ENCODE assay signal across 8 mouse cellular contexts in the genomic region with DNA sequence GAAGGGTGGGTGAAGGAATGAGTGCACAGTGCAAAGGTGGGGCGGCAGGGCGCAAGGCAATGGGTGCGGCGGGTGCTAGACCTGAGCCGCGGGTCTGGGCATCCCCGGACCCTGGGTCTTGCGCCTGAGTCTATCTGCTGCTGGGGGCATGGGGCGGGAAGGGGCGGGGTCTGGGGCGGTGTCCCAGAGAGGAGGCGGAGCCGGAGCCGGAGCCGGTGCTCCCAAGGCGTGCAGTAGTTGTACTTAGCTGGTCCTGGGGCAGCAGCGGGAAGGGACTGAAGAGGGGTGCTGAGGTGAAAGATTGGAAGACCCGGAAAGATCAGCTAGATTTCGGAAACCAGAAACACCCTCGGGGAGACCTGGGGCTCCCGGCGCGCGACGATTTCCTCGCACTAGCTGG. TPM values are rescaled to one million over a fixed set of nuclear protein-coding genes. Genes with fewer than 3 reads are reported as not detected.
A peak's percentile ranks its signal among the peaks of the same experiment; 100 is the strongest.
DNase-seq lines count a peak whose midpoint lies in the region; ATAC-seq and TF ChIP-seq lines count a peak whose summit lies in the region.

Itga7 (plus strand) TSS at position 245 of the 400 bp plus-strand sequence.

- peaks cover 31% of the 10 kb centered on the region for H3K27me3 ChIP-seq in forebrain, postnatal 0 days (ENCODE audit: insufficient read depth, low read length)
- peaks cover 74% of the 10 kb centered on the region for H3K27me3 ChIP-seq in hindbrain, embryonic 12.5 days
- H3K27me3 ChIP-seq in midbrain, embryonic 16.5 days (ENCODE audit: control insufficient read depth, insufficient read depth, low read depth, low read length): peaks cover 31% of the 10 kb centered on the region

- peak; percentile 71 for ATAC-seq in forebrain, postnatal 0 days
- ATAC-seq in hindbrain, embryonic 12.5 days (ENCODE audit: low FRiP score): peak; percentile 86
- ATAC-seq in midbrain, embryonic 16.5 days: peak; percentile 72

- peak within 1 kb of the TSS; percentile 75 for H3K27ac ChIP-seq in layer of hippocampus, adult 2 months
- peak within 1 kb of the TSS; percentile 24; the same call in 1 of the 2 replicates for H3K27ac ChIP-seq in brown adipose tissue, adult 24 weeks (replicated peaks; ENCODE audit: low read depth, low read length)
- no peak within 1 kb of the TSS for H3K27ac ChIP-seq in forebrain, postnatal 0 days (ENCODE audit: low read depth, low read length)
- H3K27ac ChIP-seq in hindbrain, embryonic 12.5 days: no peak within 1 kb of the TSS
- no peak within 1 kb of the TSS for H3K27ac ChIP-seq in midbrain, embryonic 16.5 days (ENCODE audit: low read length)

- H3K4me3 ChIP-seq in layer of hippocampus, adult 2 months: peak within 1 kb of the TSS; percentile 68
- H3K4me3 ChIP-seq in brown adipose tissue, adult 24 weeks (ENCODE audit: insufficient read depth, low read depth, low read length): peak within 1 kb of the TSS; percentile 70
- peak within 1 kb of the TSS; percentile 45 for H3K4me3 ChIP-seq in forebrain, postnatal 0 days (ENCODE audit: low read depth, low read length)
- H3K4me3 ChIP-seq in hindbrain, embryonic 12.5 days: peak within 1 kb of the TSS; percentile 39
- peak within 1 kb of the TSS; percentile 49 for H3K4me3 ChIP-seq in midbrain, embryonic 16.5 days (ENCODE audit: low read depth, low read length)

- intact Hi-C loops in left cerebral cortex, postnatal 4 days (cut with DNase I): no loop called here

- DNase-seq in layer of hippocampus, adult 2 months (ENCODE audit: low spot score in 2 of 2): no peak
- no peak for DNase-seq in layer of hippocampus, adult 11-12 months (ENCODE audit: low spot score)
- DNase-seq in forebrain, postnatal 0 days: no peak
- DNase-seq in left cerebral cortex, postnatal 4 days: peak; percentile 66
- no peak for DNase-seq in ovary, postnatal 10 days (ENCODE audit: low spot score)

- peak within 1 kb of the TSS; percentile 78 for H3K4me2 ChIP-seq in forebrain, postnatal 0 days (ENCODE audit: low read depth)
- peak within 1 kb of the TSS; percentile 62 for H3K4me2 ChIP-seq in hindbrain, embryonic 12.5 days (replicated peaks)
- H3K4me2 ChIP-seq in midbrain, embryonic 16.5 days (ENCODE audit: low read length): peak within 1 kb of the TSS; percentile 87

- WGBS in forebrain, postnatal 0 days: under 1% methylated on average over 26 of the region's 26 CpGs
- under 1% methylated on average over 26 of the region's 26 CpGs for WGBS in hindbrain, embryonic 12.5 days
- WGBS in midbrain, embryonic 16.5 days: 1% methylated on average over 26 of the region's 26 CpGs

- peak within 1 kb of the TSS; percentile 51 for H3K9ac ChIP-seq in forebrain, postnatal 0 days
- H3K9ac ChIP-seq in hindbrain, embryonic 12.5 days: peak within 1 kb of the TSS; percentile 51
- peak within 1 kb of the TSS; percentile 67 for H3K9ac ChIP-seq in midbrain, embryonic 16.5 days (ENCODE audit: low read depth, low read length)

- no peak for TF ChIP-seq CTCF in layer of hippocampus, adult 2 months (conservative IDR thresholded peaks at IDR 0.05)
- TF ChIP-seq CTCF in forebrain, postnatal 0 days (IDR thresholded peaks at IDR 0.05; ENCODE audit: low read depth): no peak

- H3K9me3 ChIP-seq in forebrain, postnatal 0 days (ENCODE audit: low read length): no peaks in the 10 kb centered on the region
- no peaks in the 10 kb centered on the region for H3K9me3 ChIP-seq in hindbrain, embryonic 12.5 days (replicated peaks)
- no peaks in the 10 kb centered on the region for H3K9me3 ChIP-seq in midbrain, embryonic 16.5 days (replicated peaks; ENCODE audit: control insufficient read depth, low read length, poor library complexity, severe bottlenecking)

- H3K36me3 ChIP-seq in forebrain, postnatal 0 days (ENCODE audit: insufficient read depth): no peaks in the 10 kb centered on the region
- H3K36me3 ChIP-seq in hindbrain, embryonic 12.5 days: no peaks in the 10 kb centered on the region
- H3K36me3 ChIP-seq in midbrain, embryonic 16.5 days (ENCODE audit: control insufficient read depth, insufficient read depth, low read length): no peaks in the 10 kb centered on the region

- H3K4me1 ChIP-seq in brown adipose tissue, adult 24 weeks (ENCODE audit: control insufficient read depth, insufficient read depth, insufficient read length, low read length): peaks cover 5% of the 10 kb centered on the region; the same call in 1 of the 2 replicates
- no peaks in the 10 kb centered on the region for H3K4me1 ChIP-seq in forebrain, postnatal 0 days (ENCODE audit: insufficient read depth)
- peaks cover 12% of the 10 kb centered on the region for H3K4me1 ChIP-seq in hindbrain, embryonic 12.5 days
- H3K4me1 ChIP-seq in midbrain, embryonic 16.5 days (ENCODE audit: control insufficient read depth, insufficient read depth, low read length): peaks cover 7% of the 10 kb centered on the region; the same call in 1 of the 2 replicates

RNA-seq across cellular contexts. Expression of gene Itga7, which starts in this region (rescaled TPM):
- 10 to 100 TPM; 39.5 to 42.9 TPM for total RNA-seq in layer of hippocampus, adult 2 months (2021)
- 23.2 and 28.5 TPM in 2 replicates for polyA plus RNA-seq in brown adipose tissue, adult 24 weeks (2012; ENCODE audit: insufficient read depth, insufficient read length, missing spikeins)
- total RNA-seq in forebrain, postnatal 0 days (2014; rRNA removed): 7.7 and 12.7 TPM in 2 replicates
- polyA plus RNA-seq in forebrain, postnatal 0 days (2015; fragmentation: Nextera tagmentation; extraction: Ambion mirVana): 5.8 and 7.7 TPM in 2 replicates
- polyA plus RNA-seq in hindbrain, embryonic 12.5 days (2016; fragmentation: Nextera tagmentation; extraction: Ambion mirVana): 3.6 and 4.4 TPM in 2 replicates
- 1 to 10 TPM; 8.9 to 9.1 TPM for total RNA-seq in left cerebral cortex, postnatal 4 days (2021)
- polyA plus RNA-seq in midbrain, embryonic 16.5 days (2015; fragmentation: Nextera tagmentation; extraction: Ambion mirVana): 6.1 and 9.2 TPM in 2 replicates

Comparison
In these comparisons a context has a peak if more than half of its experiments do, and no peak if none do; other contexts are left out.
1. H3K27ac ChIP-seq: peak in layer of hippocampus, adult 2 months (single experiment) and brown adipose tissue, adult 24 weeks (single experiment); none in forebrain, postnatal 0 days (single experiment), hindbrain, embryonic 12.5 days (single experiment) and midbrain, embryonic 16.5 days (single experiment).
2. Peak in every context shown above with its lines, with median percentiles within 50 percentile points of each other: H3K4me3 ChIP-seq, ATAC-seq, H3K4me2 ChIP-seq and H3K9ac ChIP-seq.